Mouse (Mus musculus) frontal cortex, adult (tissue): ENCODE data around the gene H2-D1.
"Not testable (repeated sequence)": the region's sequence is repeated elsewhere in the genome, so short reads cannot be mapped to it uniquely, and the experiment has no call there.

Experiments used
- ATAC-seq: cut with Nextera tagmentation; 2 replicates; pipeline ENCODE4 v1.9.2; 2017; ENCODE audit warnings: mild to moderate bottlenecking, moderate library complexity, mixed read lengths; ENCODE audit not compliant: low TSS enrichment

The H2-D1 gene

DNA sequence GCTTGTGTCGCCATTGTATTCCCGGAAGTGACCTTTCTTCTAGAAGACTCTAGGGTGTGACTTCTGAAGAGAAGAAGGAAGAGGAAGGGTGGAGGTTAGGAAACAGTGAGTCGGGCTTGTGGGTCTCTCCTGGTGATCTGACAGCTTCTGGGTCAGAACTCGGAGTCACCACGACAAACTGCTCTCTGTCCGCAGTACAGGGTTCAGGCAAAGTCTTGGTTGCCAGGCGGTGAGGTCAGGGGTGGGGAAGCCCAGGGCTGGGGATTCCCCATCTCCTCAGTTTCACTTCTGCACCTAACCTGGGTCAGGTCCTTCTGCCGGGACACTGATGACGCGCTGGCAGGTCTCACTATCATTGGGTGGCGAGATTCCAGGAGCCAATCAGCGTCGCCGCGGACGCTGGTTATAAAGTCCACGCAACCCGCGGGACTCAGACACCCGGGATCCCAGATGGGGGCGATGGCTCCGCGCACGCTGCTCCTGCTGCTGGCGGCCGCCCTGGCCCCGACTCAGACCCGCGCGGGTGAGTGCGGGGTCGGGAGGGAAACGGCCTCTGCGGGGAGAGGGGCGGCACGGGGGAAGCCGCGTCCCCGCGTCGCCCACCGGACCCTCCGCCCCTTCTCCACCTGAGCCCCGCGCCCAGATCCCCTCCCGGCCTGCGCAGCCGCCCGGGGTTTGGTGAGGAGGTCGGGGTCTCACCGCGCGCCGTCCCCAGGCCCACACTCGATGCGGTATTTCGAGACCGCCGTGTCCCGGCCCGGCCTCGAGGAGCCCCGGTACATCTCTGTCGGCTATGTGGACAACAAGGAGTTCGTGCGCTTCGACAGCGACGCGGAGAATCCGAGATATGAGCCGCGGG is at the start of gene H2-D1:
TSS of gene H2-D1 (plus strand) at position 67 of the 859 bp plus-strand sequence.
- peak; percentile 96 for ATAC-seq

DNA sequence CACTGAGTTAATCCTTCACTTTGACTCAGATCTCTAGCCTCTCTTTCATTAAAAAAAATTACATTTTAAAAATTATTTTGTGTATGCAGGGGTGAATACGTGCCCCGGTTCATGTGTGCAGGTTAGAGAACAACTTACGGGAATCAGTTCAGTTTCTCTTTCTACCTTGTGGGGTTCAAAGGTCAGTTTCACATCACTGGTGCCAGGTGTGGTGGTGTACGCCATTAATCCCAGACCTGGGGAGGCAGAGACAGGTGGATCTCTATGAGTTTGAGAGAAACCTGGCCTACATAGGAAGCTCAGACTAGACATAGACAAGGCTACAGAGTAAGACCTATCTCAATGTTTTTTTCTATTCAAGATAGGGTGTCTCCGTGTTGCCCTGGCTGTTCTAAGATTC is 49.5 kb upstream of the H2-D1 start:
- no peak for ATAC-seq

DNA sequence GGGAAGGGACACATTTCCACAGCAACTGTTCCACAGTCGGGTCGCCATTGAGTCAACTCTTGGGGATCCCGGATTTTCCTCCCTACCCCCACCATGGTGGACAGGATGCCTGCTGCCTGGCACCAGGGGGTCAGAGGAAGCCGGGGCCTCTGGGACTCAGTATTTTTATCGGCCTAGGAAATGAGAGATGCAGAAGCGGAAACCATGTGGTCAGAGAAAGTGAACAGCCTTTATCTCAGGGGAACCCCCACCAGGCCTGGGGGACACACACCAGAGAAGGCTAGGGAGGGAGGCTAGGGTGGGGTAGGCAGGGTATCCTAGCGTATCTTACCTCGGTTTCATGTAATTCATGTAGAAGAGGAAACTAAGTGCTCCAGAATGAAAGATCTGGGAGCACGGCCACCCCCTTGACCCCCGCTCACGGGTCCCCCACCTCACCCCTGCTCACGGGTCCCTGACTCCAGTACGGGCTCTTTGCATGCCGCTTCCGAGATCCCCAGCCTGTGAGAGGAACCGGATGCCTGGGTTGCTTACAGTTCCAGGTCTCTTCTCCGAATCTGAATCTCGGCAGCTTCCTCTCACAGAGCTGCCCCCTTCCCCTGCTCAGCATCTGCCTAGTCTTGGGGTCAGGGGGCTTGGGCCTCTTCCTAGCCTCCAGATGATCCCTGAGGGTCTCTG is 43.9 kb upstream of the H2-D1 start:
- ATAC-seq, result no peak

DNA sequence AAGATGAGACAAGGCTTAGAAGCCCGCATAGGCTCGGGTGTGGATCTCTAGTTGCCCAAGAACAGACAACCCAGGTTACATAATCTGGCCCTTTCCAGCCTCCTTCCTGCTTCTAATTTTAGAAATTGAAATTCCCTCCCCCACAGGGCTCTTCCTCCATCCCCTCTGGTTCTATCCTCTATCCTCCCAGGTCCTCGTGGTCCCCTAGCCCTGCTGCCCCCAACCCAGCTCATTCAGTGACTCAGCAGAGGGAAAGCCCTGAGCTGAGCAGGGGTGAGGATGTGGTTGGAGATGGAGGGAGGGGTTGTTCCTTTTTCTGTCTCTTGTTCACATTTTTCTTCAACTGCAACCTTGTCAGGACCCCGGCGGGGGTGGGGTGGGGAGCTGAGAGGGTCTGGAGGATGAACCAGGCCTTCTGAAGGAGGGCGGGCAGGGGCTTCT is 42.9 kb upstream of the H2-D1 start:
- ATAC-seq, result peak; percentile 47; the same call in 1 of the 2 replicates

DNA sequence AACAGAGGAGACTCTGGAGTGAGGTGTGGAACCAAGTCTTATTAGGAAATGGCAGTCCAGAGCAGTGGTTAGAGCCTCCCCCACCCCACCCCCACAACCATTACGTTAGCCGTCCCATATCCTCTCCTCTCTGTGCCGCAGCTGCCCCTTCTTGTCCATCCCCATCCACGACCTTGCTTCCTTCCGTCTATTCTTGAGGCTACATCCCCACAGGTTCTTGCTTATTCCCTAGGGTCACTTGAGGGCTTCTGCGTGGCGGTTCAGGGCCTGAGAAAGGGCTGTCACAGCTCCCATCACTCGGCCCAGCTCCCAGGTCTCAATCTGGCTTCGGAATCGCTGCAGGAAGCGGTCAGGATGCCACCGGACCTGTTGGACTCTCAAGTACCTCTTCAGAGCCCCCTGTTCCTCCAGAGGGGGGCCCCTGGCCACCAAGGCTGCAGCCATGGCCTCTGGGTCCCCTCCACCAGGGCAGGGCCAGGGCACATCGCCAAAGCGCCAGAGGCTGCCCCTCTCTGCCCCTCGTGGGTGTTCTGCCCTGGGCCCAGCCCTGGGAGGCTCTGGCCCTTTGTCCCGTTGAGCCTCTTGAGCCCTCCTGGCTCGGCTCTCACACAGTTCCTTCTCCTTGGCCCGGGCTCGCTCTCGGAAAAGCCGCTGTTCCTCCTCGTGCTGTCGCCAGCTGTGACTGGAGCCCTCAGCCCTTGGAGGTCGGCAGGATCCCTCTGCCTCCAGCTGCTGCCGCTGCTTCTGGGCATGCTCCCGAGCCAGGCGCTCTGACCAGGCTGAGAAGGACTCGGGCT is 42.2 kb upstream of the H2-D1 start, which contains the start of gene Gm16181:
TSS of gene Gm16181 (plus strand) at position 679 of the 797 bp plus-strand sequence.
- no peak for ATAC-seq

DNA sequence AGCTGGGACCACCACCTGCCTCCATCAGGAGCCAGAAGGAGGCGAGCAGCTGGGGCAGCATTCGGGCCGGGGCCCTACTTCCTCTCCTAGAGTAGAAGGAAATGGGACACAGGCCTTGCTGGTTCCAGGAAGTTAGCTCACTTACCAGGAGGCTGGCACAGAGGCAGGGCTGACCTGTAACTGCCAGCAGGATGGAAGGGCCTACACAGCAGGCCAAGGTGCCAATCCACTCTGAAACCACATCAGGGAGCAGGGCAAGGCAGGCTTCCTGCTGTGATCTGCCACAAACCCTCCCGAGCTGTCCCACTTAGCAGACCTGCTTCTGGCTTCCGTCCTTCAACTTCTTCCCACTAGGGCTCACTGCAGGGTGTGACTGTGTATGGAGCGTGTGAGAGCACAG is 40.2 kb upstream of the H2-D1 start:
- no peak for ATAC-seq

DNA sequence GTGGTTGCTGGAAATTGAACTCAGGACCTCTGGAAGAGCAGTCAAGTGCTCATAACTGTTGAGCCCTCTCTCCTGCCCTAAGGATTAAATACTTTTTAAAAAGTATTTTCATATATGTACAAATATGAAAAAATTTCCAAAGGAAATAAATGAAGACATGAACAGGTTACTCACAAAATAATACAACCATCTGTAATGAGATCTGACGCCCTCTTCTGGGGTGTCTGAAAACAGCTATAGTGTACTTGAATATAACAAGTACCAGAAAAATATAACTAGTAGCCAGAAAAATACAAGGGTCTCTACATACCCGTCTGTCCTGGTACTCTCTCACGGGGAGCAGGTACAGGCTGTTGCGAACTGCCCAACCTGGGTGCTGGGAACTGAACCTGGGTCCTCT is 37.9 kb upstream of the H2-D1 start:
- no peak for ATAC-seq

DNA sequence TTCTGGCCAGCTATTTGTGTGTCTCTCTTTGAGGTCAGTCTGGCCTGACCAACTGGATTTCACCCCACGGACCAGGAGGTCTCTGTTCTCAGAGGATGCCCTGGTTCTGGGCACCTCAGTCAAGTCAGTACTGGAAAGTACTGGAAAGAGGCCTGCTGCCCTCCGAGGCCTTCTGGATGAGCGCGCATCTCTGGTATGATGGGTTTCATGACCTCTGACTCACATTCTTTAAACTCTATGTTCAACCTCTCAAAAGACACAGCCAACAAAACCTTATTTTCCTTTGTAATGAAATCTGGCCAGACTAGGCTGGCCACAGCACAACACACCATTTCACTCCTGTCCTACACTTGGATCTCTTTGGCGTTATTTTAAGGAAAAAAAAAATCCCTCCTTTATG is 37.1 kb upstream of the H2-D1 start:
- ATAC-seq, result no peak

DNA sequence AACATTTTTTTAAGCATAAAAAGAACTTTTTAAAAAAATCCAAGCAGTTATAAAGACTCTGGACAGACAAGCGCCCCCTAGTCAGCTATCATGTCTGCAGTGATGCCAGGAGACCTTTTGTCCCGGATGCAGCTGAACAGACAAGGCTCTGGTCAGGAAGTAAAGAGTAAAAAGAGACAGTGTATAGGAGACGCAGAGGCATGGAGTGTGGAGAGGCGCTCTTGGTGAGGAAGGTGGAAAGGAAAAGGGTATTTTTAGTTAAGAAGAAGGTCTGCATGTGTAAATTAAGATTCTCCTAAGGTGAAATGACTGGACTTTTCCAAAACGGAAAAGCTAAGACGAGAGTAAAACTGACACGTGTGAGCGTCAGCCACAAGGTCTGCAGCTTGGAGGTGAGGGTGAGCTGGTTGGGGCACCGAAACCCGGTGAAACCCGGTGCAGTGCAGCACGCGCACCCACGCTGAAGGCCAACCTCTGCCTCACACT is 35.9 kb upstream of the H2-D1 start:
- no peak for ATAC-seq

DNA sequence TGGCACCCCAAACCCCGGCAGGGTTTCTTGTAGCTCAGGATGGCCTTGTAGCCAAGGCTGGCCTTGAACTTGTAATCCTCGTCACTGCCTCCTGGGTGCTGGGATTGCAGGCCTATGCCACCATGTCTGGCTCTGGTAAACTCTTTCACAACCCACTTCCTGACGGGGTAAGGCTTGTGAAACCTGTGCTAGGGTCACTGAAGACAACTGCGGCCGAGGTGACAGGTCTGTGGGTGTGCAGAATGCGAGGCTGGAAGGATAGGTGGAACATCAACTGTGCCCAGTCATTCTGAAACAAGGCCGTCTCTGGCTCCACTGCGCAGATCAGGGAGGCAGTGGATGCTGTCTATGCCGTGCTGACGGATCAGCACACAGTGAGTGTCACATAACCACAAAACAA is 31.5 kb upstream of the H2-D1 start:
- no peak for ATAC-seq

DNA sequence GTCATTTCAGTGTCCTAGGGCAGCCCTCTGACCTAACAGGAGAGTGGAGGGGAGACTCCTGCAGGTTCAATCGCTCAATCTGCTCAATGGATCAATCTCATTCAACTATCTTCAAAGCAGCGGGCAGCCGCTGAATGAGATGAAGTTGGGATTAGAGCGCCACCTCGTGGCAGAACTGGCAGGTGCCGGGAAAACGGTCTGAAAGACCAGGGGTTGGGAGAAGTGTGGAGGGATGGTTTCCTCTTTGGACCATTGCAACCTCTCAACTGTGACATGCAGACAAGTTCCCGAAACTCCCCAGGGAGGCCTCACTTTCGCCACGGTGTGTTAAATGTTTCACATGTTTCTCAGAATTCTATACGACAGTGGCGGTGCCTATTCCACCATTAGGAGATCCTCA is 30.5 kb upstream of the H2-D1 start:
- ATAC-seq, result no peak

DNA sequence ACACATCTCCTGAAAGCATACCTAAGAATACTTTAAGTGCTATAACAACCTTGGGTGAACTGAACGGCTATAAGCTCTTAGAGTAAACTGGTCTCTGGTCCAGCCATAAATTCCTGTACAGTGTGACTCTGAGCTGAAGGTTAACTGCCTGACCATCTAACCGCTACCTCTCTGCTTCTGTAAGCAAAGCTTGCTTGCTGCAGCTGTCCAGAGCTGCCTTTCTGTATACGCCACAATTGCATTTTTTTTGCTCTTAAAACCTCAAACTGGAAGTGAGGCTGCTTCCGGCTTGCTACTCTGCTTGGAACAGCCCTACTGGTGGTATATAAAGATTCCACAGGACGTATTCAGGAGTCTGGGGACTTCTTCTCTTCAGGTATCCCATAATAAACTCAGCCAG is 29.9 kb upstream of the H2-D1 start:
- no peak for ATAC-seq

DNA sequence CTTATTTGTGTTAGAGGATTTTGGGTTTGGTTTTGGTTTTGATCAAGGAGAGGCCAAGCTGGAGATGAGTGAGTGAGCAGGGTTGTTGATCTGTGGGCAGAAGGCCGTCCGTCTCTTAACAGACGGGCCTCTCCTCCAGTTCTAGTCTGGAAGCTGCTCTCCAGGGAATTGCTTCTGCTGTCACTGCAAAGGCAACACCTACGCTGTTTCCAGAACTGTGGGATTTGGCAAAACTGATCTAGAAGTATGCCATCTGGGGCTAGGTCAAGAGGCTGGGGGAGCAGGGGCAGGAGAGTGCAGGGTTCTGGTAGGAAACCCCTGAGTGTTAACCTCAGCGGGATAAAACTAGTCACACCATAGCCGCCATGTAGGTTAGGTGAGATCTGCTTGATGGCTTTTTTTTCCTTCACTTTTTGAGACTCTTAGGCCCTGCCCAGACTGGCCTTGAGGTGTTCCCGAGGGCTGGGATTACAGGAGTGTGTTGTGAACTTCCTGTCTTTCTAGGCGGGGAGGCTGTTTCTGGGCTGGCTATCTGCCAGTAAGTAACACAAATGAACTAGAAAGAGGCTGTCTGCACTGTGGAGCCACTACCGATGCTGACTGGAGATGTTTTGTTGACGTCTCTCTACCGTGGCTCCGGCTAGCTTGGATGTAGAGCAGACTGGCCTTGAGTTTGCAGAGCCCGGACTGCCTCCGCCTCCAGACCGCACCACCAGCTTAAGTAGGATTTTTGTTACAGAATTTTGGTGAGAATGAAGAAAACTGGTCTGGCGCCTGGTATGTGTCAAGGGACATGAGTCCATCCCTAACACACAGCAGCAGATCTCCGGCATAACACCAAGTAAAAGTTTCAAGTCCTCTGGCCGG is 29.2 kb upstream of the H2-D1 start, which contains the start of gene Atp6v1g2:
TSS of gene Atp6v1g2 (plus strand) at position 547 of the 867 bp plus-strand sequence.
- no peak for ATAC-seq

DNA sequence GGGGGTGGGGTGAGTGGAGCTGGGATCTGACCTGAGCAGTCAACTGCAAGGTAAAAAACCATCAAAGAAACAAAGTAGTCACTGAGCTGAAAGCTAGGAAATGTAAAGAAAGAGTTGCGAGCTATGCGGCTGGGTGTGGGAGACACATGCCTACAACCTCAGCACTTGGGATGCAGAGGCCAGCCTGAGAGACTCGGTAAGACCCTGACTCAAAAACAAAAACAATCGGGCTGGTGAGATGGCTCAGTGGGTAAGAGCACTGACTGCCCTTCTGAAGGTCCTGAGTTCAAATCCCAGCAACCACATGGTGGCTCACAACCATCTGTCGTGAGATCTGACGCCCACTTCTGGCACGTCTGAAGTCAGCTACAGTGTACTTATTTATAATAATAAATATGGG is 28.4 kb upstream of the H2-D1 start:
- ATAC-seq, result not testable (repeated sequence)

DNA sequence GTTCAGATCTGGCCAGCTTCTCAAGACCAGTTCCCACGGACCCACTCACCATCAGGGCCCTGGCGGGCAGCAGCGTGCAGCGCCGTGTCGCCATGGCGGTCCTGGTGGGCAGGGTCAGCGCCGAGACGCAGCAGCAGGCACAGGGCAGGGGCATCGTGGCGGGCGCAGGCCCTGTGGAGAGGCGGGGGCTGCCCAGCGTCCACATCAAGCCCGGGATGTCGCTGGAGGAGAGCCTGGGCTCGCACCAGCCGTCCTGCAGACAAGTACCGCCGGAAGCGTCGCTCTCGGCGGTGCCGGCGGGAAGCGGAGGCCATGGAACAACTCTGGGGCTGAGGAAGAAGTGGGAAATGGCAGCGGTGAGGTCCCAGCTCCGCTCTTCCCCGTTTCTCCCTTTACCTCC is 27.6 kb upstream of the H2-D1 start:
- no peak for ATAC-seq

DNA sequence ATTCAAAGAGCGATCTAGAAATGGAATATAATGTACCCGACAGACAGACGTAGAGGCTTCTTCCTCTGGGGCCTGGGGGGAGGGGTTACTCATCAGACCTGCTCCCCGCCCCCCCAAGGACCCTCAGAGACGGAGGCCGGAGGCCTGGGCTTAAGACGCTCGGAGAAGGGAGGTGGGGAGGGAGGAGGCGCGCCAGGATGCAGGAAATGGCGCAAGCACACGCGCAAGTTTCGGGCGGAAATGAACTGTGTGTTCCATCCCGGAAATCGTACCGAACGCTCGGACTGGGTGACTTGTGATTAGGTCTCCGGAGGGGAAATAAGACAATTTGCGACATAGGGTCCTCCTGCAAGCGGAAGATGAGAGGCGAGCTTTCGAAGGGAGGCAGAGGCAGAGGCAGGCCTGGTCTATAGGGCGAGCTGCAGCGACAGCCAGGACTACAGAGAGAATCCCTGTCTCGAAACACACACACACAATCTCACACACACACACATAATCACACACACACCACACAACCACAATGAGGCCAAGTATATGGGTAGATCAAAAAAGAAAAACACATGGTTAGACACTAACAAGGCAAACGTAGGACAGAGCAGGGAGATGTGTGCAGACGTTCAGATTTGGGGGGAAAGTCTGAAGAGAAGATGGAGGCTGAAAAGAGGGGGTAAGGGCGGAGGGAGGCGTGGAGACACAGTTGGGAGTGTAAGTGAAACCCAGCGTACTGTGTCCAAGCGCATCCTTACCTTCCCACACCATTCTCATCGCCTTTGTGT is 26.7 kb upstream of the H2-D1 start, which contains the start of gene Nfkbil1:
TSS of gene Nfkbil1 (minus strand) at position 179 of the 776 bp plus-strand sequence.
- peak; percentile 56 for ATAC-seq

DNA sequence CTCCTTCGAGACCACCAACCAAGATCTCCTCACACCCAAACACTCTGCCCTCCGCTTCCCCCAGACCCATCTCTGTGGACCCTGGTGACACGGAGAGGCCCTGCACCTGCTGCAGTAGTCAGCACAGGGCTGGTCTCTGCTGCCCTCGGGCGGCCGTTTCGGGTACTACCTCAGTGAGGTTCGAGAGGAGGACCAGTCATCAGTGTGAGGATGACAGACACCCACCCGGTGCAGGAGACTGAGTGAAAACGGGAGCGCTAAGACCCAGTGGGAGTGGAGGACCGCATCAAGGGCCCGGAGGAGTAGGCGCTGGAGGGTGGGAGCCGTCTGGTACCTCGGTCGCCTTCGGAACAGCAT is 26.2 kb upstream of the H2-D1 start:
- ATAC-seq, result peak; percentile 76

DNA sequence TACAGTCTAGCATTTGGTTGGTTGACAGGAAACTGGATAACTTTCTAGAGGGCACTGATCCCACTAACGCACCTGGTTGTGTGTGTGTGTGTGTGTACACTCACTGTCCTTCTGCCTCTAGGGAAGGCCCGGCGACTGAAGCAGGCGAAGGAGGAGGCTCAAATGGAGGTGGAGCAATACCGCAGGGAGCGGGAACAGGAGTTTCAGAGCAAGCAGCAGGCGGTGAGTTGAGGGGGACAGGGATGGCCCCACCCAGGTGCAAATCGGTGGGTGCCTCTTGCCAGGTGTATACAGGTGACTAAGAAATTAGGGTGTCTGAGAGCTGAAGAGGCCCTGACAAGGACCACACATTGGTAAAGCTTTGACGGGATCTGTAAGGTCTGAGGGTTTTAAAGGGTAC is 25.5 kb upstream of the H2-D1 start:
- ATAC-seq, result peak; percentile 22; the same call in 1 of the 2 replicates

DNA sequence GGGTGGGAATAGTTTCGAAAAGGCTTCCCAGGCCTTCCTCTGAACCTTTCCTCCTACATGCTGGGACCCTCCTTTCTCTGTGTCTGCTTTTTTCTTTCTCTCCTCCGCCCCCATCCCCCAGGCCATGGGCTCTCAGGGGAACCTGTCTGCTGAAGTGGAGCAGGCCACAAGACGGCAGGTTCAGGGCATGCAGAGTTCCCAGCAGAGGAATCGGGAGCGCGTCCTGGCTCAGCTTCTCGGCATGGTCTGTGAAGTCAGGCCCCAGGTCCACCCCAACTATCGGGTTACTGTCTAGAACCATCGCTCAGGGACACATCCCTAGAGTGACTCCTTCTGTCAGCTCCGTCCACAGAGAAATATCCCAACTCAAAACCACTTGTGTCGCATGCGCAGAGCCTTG is 25.0 kb upstream of the H2-D1 start:
- no peak for ATAC-seq

DNA sequence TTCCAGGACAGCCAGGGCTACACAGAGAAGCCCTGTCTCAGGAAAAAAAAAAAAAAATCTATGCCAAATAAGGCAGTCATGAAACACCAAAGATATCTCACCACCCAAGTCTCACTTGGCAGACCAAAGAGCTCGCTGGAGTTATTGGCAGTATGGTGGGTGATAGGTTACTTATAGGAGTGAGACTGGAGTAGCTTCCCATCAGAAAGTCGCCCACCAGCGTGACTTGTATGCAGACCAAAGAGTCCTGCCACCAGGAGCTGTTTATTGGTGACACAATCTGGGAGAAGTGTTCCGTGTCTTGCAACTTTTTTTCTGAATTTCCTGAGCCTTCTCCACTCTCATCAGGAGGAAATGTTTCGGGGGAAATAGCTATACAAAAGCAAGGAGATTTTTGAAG is 22.8 kb upstream of the H2-D1 start:
- ATAC-seq, result no peak
